Mouse (Mus musculus): Measurements from ENCODE around the gene Tcap. TPM values are rescaled to one million over a fixed set of nuclear protein-coding genes. Genes with fewer than 3 reads are reported as not detected.

The Tcap gene
- polyA plus RNA-seq, 1 experiment from 2014 or later: 0.16 TPM

DNA sequence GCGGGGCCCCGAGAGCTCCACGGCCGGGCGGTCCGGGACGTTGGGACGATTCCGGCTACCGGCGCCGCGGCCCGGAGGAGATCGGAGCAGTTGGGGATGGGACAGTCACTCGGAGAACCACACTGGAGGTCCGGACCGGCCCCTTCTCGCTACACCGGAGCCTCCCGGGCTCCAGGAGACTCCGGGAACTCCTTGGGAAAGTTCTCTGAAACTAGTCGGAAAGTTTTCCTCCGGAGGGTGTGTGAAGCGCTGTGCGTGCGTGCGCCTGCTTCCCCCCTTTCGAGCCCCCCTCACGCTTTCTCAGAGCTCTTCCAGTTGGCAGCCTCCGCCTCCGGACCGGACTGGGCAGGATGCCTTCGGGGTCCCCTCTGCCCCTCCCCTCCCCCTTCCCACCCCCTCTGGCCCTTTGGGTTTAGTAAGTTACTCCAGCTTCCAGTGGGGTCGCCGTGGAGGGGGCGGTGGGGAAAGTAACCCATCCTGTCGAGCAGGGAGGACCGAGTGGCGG is 29.2 kb downstream of the Tcap start:
- Histone ChIP-seq H3K27me3 (replicated peaks; ENCODE audit: control insufficient read depth, insufficient read depth, low read length) (peaks cover 13% of the 10 kb centered on the region), H3K9me3 (ENCODE audit: control insufficient read depth, low read length) (no peaks in the 10 kb centered on the region), H3K4me2 (ENCODE audit: low read length) (peak overlapping the region; percentile 93), H3K4me3 (ENCODE audit: low read length) (peak overlapping the region; percentile 57), H3K27ac (ENCODE audit: low read depth, low read length) (peak overlapping the region; percentile 79), H3K9ac (ENCODE audit: low read depth, low read length) (peak overlapping the region; percentile 72), H3K4me1 (ENCODE audit: control insufficient read depth, insufficient read depth, low read depth, low read length) (peaks cover 16% of the 10 kb centered on the region; the same call in 1 of the 2 replicates), H3K36me3 (ENCODE audit: control insufficient read depth, insufficient read depth, low read length) (no peaks in the 10 kb centered on the region)
- WGBS: under 1% methylated on average over 40 of the region's 40 CpGs
- peak; percentile 71 for ATAC-seq

DNA sequence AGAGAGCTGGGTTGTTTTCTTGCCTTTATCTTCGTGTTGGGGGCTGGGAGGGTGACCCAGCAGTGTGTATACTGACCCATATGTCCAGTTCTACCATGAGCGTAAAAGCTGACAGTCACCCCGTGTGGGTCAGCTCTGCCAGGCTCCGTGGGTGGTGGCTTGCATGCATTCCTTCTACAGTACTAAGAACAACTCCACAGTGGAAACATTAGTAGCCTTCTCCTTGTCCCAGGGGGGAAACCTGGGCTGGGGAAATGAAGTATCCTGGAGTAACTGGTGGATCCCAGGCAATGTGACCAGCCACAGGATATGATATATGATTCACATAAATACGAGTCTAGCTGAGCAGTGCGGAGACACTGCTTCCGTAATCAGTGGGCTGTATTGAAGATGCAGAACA is 30.1 kb downstream of the Tcap start:
- Histone ChIP-seq H3K36me3 (ENCODE audit: control insufficient read depth, insufficient read depth, low read length) (no peaks in the 10 kb centered on the region), H3K27ac (ENCODE audit: low read depth, low read length) (no peak overlapping the region), H3K27me3 (replicated peaks; ENCODE audit: control insufficient read depth, insufficient read depth, low read length) (peaks cover 13% of the 10 kb centered on the region), H3K4me3 (ENCODE audit: low read length) (peak overlapping the region; percentile 57), H3K9ac (ENCODE audit: low read depth, low read length) (peak overlapping the region; percentile 72; the same call in 1 of the 2 replicates), H3K4me2 (ENCODE audit: low read length) (peak overlapping the region; percentile 93), H3K9me3 (ENCODE audit: control insufficient read depth, low read length) (no peaks in the 10 kb centered on the region), H3K4me1 (ENCODE audit: control insufficient read depth, insufficient read depth, low read depth, low read length) (peaks cover 16% of the 10 kb centered on the region; the same call in 1 of the 2 replicates)
- 13% methylated on average over 7 of the region's 7 CpGs for WGBS
- ATAC-seq: no peak

GRCm38 (mm10) chr11:98414162-98414561 is 30.6 kb downstream of the Tcap start:
- Histone ChIP-seq H3K9me3 (ENCODE audit: control insufficient read depth, low read length) (no peaks in the 10 kb centered on the region), H3K4me2 (ENCODE audit: low read length) (peak overlapping the region; percentile 93), H3K27me3 (replicated peaks; ENCODE audit: control insufficient read depth, insufficient read depth, low read length) (peaks cover 13% of the 10 kb centered on the region), H3K4me1 (ENCODE audit: control insufficient read depth, insufficient read depth, low read depth, low read length) (peaks cover 16% of the 10 kb centered on the region; the same call in 1 of the 2 replicates), H3K9ac (ENCODE audit: low read depth, low read length) (no peak overlapping the region), H3K27ac (ENCODE audit: low read depth, low read length) (no peak overlapping the region), H3K4me3 (ENCODE audit: low read length) (no peak overlapping the region), H3K36me3 (ENCODE audit: control insufficient read depth, insufficient read depth, low read length) (no peaks in the 10 kb centered on the region)
- whole genome bisulfite sequencing: 16% methylated on average over 2 of the region's 2 CpGs
- no peak for ATAC-seq

GRCm38 (mm10) chr11:98417074-98417473 is 33.5 kb downstream of the Tcap start:
- H3K9ac ChIP-seq (ENCODE audit: low read depth, low read length): no peak overlapping the region
- no peak for ATAC-seq
- H3K27ac ChIP-seq (ENCODE audit: low read depth, low read length): no peak overlapping the region
- peaks cover 3% of the 10 kb centered on the region for H3K27me3 ChIP-seq (replicated peaks; ENCODE audit: control insufficient read depth, insufficient read depth, low read length)
- no peaks in the 10 kb centered on the region for H3K36me3 ChIP-seq (ENCODE audit: control insufficient read depth, insufficient read depth, low read length)
- no peaks in the 10 kb centered on the region for H3K9me3 ChIP-seq (ENCODE audit: control insufficient read depth, low read length)
- 84% methylated on average over 1 of the region's 1 CpGs for WGBS
- no peak overlapping the region for H3K4me3 ChIP-seq (ENCODE audit: low read length)
- no peak overlapping the region for H3K4me2 ChIP-seq (ENCODE audit: low read length)
- H3K4me1 ChIP-seq (ENCODE audit: control insufficient read depth, insufficient read depth, low read depth, low read length): peaks cover 15% of the 10 kb centered on the region; the same call in 1 of the 2 replicates

- no peak overlapping the region for H3K4me3 ChIP-seq (ENCODE audit: low read length)
- H3K27ac ChIP-seq (ENCODE audit: low read depth, low read length): no peak overlapping the region
- H3K27me3 ChIP-seq (replicated peaks; ENCODE audit: control insufficient read depth, insufficient read depth, low read length): no peaks in the 10 kb centered on the region
- WGBS: 68% methylated on average over 6 of the region's 6 CpGs
- H3K9ac ChIP-seq (ENCODE audit: low read depth, low read length): no peak overlapping the region
- H3K9me3 ChIP-seq (ENCODE audit: control insufficient read depth, low read length): no peaks in the 10 kb centered on the region
- no peak overlapping the region for H3K4me2 ChIP-seq (ENCODE audit: low read length)
- no peaks in the 10 kb centered on the region for H3K36me3 ChIP-seq (ENCODE audit: control insufficient read depth, insufficient read depth, low read length)
- 0 out of 2 replicates have a peak, but pooled peaks cover 5% of the 10 kb centered on the region for H3K4me1 ChIP-seq (ENCODE audit: control insufficient read depth, insufficient read depth, low read depth, low read length)
- ATAC-seq: no peak
Observed at GRCm38 (mm10) chr11:98418273-98418672, 34.7 kb downstream of the Tcap start.

DNA sequence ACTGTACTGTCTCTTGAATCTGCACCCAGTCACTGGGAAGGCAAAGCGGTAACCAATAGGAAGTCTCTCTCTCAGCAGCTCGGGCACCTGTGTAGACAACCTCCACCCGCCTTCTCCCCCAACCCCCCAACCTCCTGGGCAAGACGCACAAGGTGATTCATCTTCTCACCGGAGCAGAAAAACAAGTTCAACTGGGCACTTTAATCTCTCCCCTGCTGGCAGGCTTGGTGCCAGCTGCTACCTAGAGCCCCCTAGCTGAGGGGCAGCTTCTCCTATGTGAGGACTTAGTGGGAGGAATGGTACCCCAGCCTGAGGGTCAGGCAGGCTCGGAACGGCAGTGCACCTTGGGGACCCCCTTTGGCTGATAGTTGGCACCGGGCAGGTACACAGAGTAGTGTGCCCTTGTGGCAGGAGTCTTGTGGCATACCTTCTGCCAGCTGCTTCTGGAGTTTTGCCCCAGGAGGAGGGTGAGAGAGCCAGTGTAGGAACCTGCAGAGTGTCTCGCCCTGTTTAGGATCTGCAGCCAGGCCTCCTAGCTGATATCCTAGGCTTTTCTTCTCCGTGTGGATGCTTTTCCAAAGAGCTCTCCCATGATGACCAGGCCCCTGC is 35.4 kb downstream of the Tcap start:
- Histone ChIP-seq H3K4me2 (ENCODE audit: low read length) (no peak overlapping the region), H3K36me3 (ENCODE audit: control insufficient read depth, insufficient read depth, low read length) (no peaks in the 10 kb centered on the region), H3K27me3 (replicated peaks; ENCODE audit: control insufficient read depth, insufficient read depth, low read length) (no peaks in the 10 kb centered on the region), H3K4me1 (ENCODE audit: control insufficient read depth, insufficient read depth, low read depth, low read length) (0 out of 2 replicates have a peak, but pooled peaks cover under 1% of the 10 kb centered on the region), H3K27ac (ENCODE audit: low read depth, low read length) (no peak overlapping the region), H3K9me3 (ENCODE audit: control insufficient read depth, low read length) (no peaks in the 10 kb centered on the region), H3K4me3 (ENCODE audit: low read length) (no peak overlapping the region), H3K9ac (ENCODE audit: low read depth, low read length) (no peak overlapping the region)
- no peak for ATAC-seq
- WGBS: 77% methylated on average over 10 of the region's 10 CpGs

DNA sequence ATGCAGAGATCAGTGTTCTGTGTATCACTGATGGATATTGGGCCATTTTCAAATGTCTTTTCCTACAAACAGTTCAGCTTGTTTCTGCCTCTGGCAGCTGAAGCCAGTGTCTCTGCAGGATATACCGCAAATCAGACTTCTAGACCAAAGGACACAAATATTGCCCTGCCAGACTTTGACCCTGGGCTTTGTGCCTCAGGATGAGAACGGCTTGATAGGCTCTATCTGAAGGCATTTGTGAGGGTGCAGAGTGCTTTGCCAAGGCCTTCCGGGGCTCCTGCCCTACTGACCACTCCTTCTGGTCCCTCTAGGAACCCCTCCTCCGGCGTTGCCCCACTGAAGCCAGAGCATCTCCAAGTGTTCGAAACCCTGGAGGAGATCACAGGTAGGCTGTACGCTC is 43.0 kb downstream of the Tcap start:
- H3K9me3 ChIP-seq (ENCODE audit: control insufficient read depth, low read length): no peaks in the 10 kb centered on the region
- no peaks in the 10 kb centered on the region for H3K4me1 ChIP-seq (ENCODE audit: control insufficient read depth, insufficient read depth, low read depth, low read length)
- H3K36me3 ChIP-seq (ENCODE audit: control insufficient read depth, insufficient read depth, low read length): no peaks in the 10 kb centered on the region
- no peak for ATAC-seq
- H3K4me3 ChIP-seq (ENCODE audit: low read length): no peak overlapping the region
- H3K4me2 ChIP-seq (ENCODE audit: low read length): no peak overlapping the region
- no peak overlapping the region for H3K27ac ChIP-seq (ENCODE audit: low read depth, low read length)
- H3K27me3 ChIP-seq (replicated peaks; ENCODE audit: control insufficient read depth, insufficient read depth, low read length): no peaks in the 10 kb centered on the region
- 95% methylated on average over 7 of the region's 7 CpGs for WGBS
- no peak overlapping the region for H3K9ac ChIP-seq (ENCODE audit: low read depth, low read length)

GRCm38 (mm10) chr11:98428436-98428835 is 44.8 kb downstream of the Tcap start:
- H3K4me2 ChIP-seq (ENCODE audit: low read length): no peak overlapping the region
- no peaks in the 10 kb centered on the region for H3K9me3 ChIP-seq (ENCODE audit: control insufficient read depth, low read length)
- 91% methylated on average over 5 of the region's 5 CpGs for WGBS
- ATAC-seq: no peak
- no peak overlapping the region for H3K4me3 ChIP-seq (ENCODE audit: low read length)
- no peaks in the 10 kb centered on the region for H3K4me1 ChIP-seq (ENCODE audit: control insufficient read depth, insufficient read depth, low read depth, low read length)
- H3K36me3 ChIP-seq (ENCODE audit: control insufficient read depth, insufficient read depth, low read length): no peaks in the 10 kb centered on the region
- no peaks in the 10 kb centered on the region for H3K27me3 ChIP-seq (replicated peaks; ENCODE audit: control insufficient read depth, insufficient read depth, low read length)
- no peak overlapping the region for H3K9ac ChIP-seq (ENCODE audit: low read depth, low read length)
- no peak overlapping the region for H3K27ac ChIP-seq (ENCODE audit: low read depth, low read length)

DNA sequence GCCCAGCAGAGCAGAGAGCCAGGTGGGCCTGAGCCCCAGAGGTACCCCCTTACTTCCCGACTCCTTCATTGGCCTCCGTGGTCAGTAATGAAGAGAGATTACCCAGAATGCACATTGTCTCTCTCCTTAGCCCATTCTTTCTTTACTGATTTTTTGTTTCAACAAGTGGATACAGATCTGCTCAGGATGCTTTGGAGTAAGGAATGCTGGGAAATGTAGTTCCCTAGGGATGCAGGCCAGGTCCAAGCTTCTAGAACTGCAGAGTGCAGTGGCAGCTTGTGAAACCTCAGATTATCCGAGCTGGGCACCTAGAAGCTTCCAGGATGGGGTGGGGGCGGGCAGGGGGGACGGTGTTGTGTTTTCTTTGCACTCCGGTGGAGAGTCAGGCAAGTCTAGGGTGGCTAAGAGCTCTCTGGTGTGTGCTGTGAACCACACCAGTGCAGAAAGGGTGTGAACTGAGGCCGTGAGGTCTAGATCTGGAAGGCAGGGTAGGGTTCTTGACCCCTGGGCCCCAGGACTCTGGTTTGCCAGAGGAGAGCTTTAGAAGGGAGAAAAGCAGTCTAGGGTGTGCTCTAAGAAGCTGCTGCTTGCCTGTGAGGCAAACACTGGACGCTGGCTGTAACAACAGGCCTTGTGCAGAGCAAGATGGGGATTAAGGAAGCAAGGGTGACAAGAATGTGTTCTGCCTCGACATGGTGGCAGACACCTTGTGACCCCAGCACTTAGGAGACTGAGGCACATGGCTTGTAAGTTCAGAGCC is 48.3 kb downstream of the Tcap start:
- H3K36me3 ChIP-seq (ENCODE audit: control insufficient read depth, insufficient read depth, low read length): no peaks in the 10 kb centered on the region
- H3K9ac ChIP-seq (ENCODE audit: low read depth, low read length): no peak overlapping the region
- H3K27me3 ChIP-seq (replicated peaks; ENCODE audit: control insufficient read depth, insufficient read depth, low read length): no peaks in the 10 kb centered on the region
- H3K9me3 ChIP-seq (ENCODE audit: control insufficient read depth, low read length): no peaks in the 10 kb centered on the region
- no peak overlapping the region for H3K4me3 ChIP-seq (ENCODE audit: low read length)
- H3K4me1 ChIP-seq (ENCODE audit: control insufficient read depth, insufficient read depth, low read depth, low read length): no peaks in the 10 kb centered on the region
- no peak overlapping the region for H3K4me2 ChIP-seq (ENCODE audit: low read length)
- 78% methylated on average over 9 of the region's 9 CpGs for WGBS
- H3K27ac ChIP-seq (ENCODE audit: low read depth, low read length): no peak overlapping the region
- no peak for ATAC-seq
